Mouse (Mus musculus) adrenal gland, adult 18-20 months (tissue): ENCODE results near the gene Gm9999. TPM values are rescaled to one million over a fixed set of nuclear protein-coding genes. Genes with fewer than 3 reads are reported as not detected.
"Not testable (repeated sequence)": the region's sequence is repeated elsewhere in the genome, so short reads cannot be mapped to it uniquely, and the experiment has no call there.

Source experiments
- DNase-seq, 2 experiments: peaks; one replicate each; pipeline ENCODE4 v3.0.0; 2021 to 2022; ENCODE audit warnings: low spot score in 2 of 2
- long read RNA-seq, 2 experiments: library from polyadenylated mRNA; stranded (forward); transcript quantifications; one replicate each; pipeline ENCODE4 v2.0.0; 2021
- total RNA-seq, 2 experiments: library from RNA; stranded (reverse); gene quantifications; 1 replicate in 1 of 2; 2 replicates in 1 of 2; pipeline ENCODE4 v1.2.3; 2021

Gene Gm9999
- not detected for total RNA-seq
- long read RNA-seq, experiment 1 = 0 reads
- long read RNA-seq, experiment 2 = 0 reads

- DNase-seq = no peak
Measured at GRCm38 (mm10) chr7:46983280-46983679, at the start of gene Gm9999. Gene Gm9999 (plus strand): TSS chr7:46983580.

GRCm38 (mm10) chr7:46934788-46935187 is 48.6 kb upstream of the Gm9999 start:
- DNase-seq = no peak

- no peak for DNase-seq
Measured at GRCm38 (mm10) chr7:46935847-46936246, 47.5 kb upstream of the Gm9999 start.

GRCm38 (mm10) chr7:46957831-46958691 is 25.3 kb upstream of the Gm9999 start, which contains the start of gene Uevld:
Gene Uevld (minus strand): TSS chr7:46958527.
- peak; percentile 95 to 96 for DNase-seq

GRCm38 (mm10) chr7:46958853-46959252 is 24.5 kb upstream of the Gm9999 start:
- DNase-seq = no peak

- DNase-seq = no peak
Measured at GRCm38 (mm10) chr7:46960991-46961390, 22.4 kb upstream of the Gm9999 start.

GRCm38 (mm10) chr7:46962132-46962531 is 21.2 kb upstream of the Gm9999 start:
- DNase-seq = no peak

GRCm38 (mm10) chr7:46962806-46963618 is 20.4 kb upstream of the Gm9999 start:
- peak; percentile 52 to 58 for DNase-seq

- no peak for DNase-seq
Measured at GRCm38 (mm10) chr7:46964070-46964469, 19.3 kb upstream of the Gm9999 start.

GRCm38 (mm10) chr7:46969898-46970297 is 13.5 kb upstream of the Gm9999 start:
- DNase-seq = no peak

- no peak for DNase-seq
Measured at GRCm38 (mm10) chr7:46974648-46975047, 8.7 kb upstream of the Gm9999 start.

- no peak for DNase-seq
Measured at GRCm38 (mm10) chr7:46975456-46975855, 7.9 kb upstream of the Gm9999 start.

- DNase-seq = no peak
Measured at GRCm38 (mm10) chr7:46985718-46986505, 2.5 kb downstream of the Gm9999 start.

- DNase-seq = no peak
Measured at GRCm38 (mm10) chr7:46986646-46987045, 3.3 kb downstream of the Gm9999 start.

GRCm38 (mm10) chr7:46987073-46987472 is 3.7 kb downstream of the Gm9999 start:
- DNase-seq = no peak

GRCm38 (mm10) chr7:46989387-46989786 is 6.0 kb downstream of the Gm9999 start:
- not testable (repeated sequence) for DNase-seq

- no peak for DNase-seq
Measured at GRCm38 (mm10) chr7:46993079-46993478, 9.7 kb downstream of the Gm9999 start.

GRCm38 (mm10) chr7:46995558-46995957 is 12.2 kb downstream of the Gm9999 start:
- DNase-seq = no peak

GRCm38 (mm10) chr7:46997008-46997407 is 13.6 kb downstream of the Gm9999 start:
- no peak for DNase-seq

GRCm38 (mm10) chr7:46997644-46998395 is 14.4 kb downstream of the Gm9999 start:
- no peak for DNase-seq
